Mouse (Mus musculus) MEL (cell line): ENCODE measurements at regions not wholly inside any gene's neighbourhood (a gene's known extent, or its start where the extent isn't known, plus 50 kb on each side); places are given as distances from the start of the nearest gene placed in this dataset.

ENCODE experiments used
- DNase-seq: peaks from one replicate; pipeline ENCODE4 v3.0.0; 2011; ENCODE audit warnings: low read depth, low spot score
- H3K27ac ChIP-seq: 2 replicates; pipeline ENCODE4 v1.5.1; 2012; ENCODE audit warnings: low read depth, mild to moderate bottlenecking, control low read depth, low read length, moderate library complexity; ENCODE audit not compliant: control insufficient read depth
- H3K27me3 ChIP-seq, 2 experiments: fragments of 150-350 bp in 1 of 2; sonication (generic) in 1 of 2; 2 replicates each; pipeline ENCODE4 v1.6.1; 2012; ENCODE audit warnings: low read length in 2 of 2, mild to moderate bottlenecking in 2 of 2, improper control_type of control experiment in 1 of 2, moderate library complexity in 1 of 2; ENCODE audit not compliant: insufficient read depth in 2 of 2, control insufficient read depth in 1 of 2
- H3K36me3 ChIP-seq, 2 experiments: 2 replicates each; pipeline ENCODE4 v1.6.1; 2012 to 2014; ENCODE audit warnings: low read length in 2 of 2, improper control_type of control experiment in 1 of 2, inconsistent platforms in 1 of 2, mild to moderate bottlenecking in 1 of 2; ENCODE audit not compliant: insufficient read depth in 2 of 2, control insufficient read depth in 1 of 2
- H3K4me1 ChIP-seq, 2 experiments: fragments of 150-350 bp in 1 of 2; sonication (generic) in 1 of 2; 2 replicates each; pipeline ENCODE4 v1.6.1; 2012; ENCODE audit warnings: low read length in 2 of 2, improper control_type of control experiment in 1 of 2, mild to moderate bottlenecking in 1 of 2; ENCODE audit not compliant: insufficient read depth in 2 of 2, control insufficient read depth in 1 of 2
- H3K4me3 ChIP-seq, 2 experiments: fragments of 150-350 bp in 1 of 2; sonication (generic) in 1 of 2; 2 replicates each; pipeline ENCODE4 v1.5.1; 2012; ENCODE audit warnings: low read depth in 2 of 2, low read length in 2 of 2, mild to moderate bottlenecking in 2 of 2, moderate library complexity in 2 of 2, control low read depth in 1 of 2, improper control_type of control experiment in 1 of 2; ENCODE audit not compliant: control insufficient read depth in 1 of 2, insufficient read depth in 1 of 2
- H3K79me2 ChIP-seq: 2 replicates; pipeline ENCODE4 v1.6.1; 2012; ENCODE audit warnings: mild to moderate bottlenecking, low read length, moderate library complexity; ENCODE audit not compliant: control insufficient read depth, poor library complexity, insufficient read depth
- H3K9ac ChIP-seq: 2 replicates; pipeline ENCODE4 v1.6.1; 2012; ENCODE audit warnings: low read depth, mild to moderate bottlenecking, control low read depth, low read length, moderate library complexity; ENCODE audit not compliant: control insufficient read depth, poor library complexity, severe bottlenecking
- H3K9me3 ChIP-seq: fragments of 150-350 bp; sonication (generic); replicated peaks from 2 replicates; pipeline ENCODE4 v1.6.1; 2012; ENCODE audit warnings: mild to moderate bottlenecking, low read length, improper control_type of control experiment, moderate library complexity; ENCODE audit not compliant: insufficient read depth
- CHD2 ChIP-seq: IDR thresholded peaks from 2 replicates; pipeline ENCODE4 v1.6.1; 2011; ENCODE audit warnings: low read length, improper control_type of control experiment
- ELF1 ChIP-seq: IDR thresholded peaks from 2 replicates; pipeline ENCODE4 v1.6.1; 2014; ENCODE audit warnings: low read depth, mild to moderate bottlenecking, inconsistent platforms, low read length, improper control_type of control experiment, moderate library complexity
- EP300 ChIP-seq, 2 experiments: IDR thresholded peaks; 2 replicates each; pipeline ENCODE4 v1.6.1; 2011; ENCODE audit warnings: improper control_type of control experiment in 2 of 2, low read length in 2 of 2, low read depth in 1 of 2, mild to moderate bottlenecking in 1 of 2
- ETS1 ChIP-seq: IDR thresholded peaks from 2 replicates; pipeline ENCODE4 v1.6.1; 2012; ENCODE audit warnings: low read depth, mild to moderate bottlenecking, inconsistent platforms, low read length, improper control_type of control experiment, moderate library complexity
- GABPA ChIP-seq: IDR thresholded peaks from 2 replicates; pipeline ENCODE4 v1.6.1; 2012; ENCODE audit warnings: low read depth, mild to moderate bottlenecking, inconsistent platforms, low read length, improper control_type of control experiment, moderate library complexity
- JUND ChIP-seq: IDR thresholded peaks from 2 replicates; pipeline ENCODE4 v1.6.1; 2011; ENCODE audit warnings: low read depth, mild to moderate bottlenecking, improper control_type of control experiment, low read length
- KAT2A ChIP-seq: conservative IDR thresholded peaks from 2 replicates; pipeline ENCODE4 v1.6.1; 2012; ENCODE audit warnings: low read depth, low read length, improper control_type of control experiment, inconsistent platforms
- MAFK ChIP-seq: IDR thresholded peaks from 2 replicates; pipeline ENCODE4 v1.6.1; 2011; ENCODE audit warnings: low read depth, mild to moderate bottlenecking, low read length, improper control_type of control experiment, borderline replicate concordance
- MEF2A ChIP-seq: IDR thresholded peaks from 2 replicates; pipeline ENCODE4 v1.6.1; 2014; ENCODE audit warnings: low read depth, mild to moderate bottlenecking, inconsistent platforms, low read length, improper control_type of control experiment; ENCODE audit not compliant: poor library complexity, insufficient replicate concordance, severe bottlenecking; ENCODE audit errors: extremely low read depth
- MXI1 ChIP-seq: IDR thresholded peaks from 2 replicates; pipeline ENCODE4 v1.6.1; 2011; ENCODE audit warnings: mild to moderate bottlenecking, low read depth, low read length, improper control_type of control experiment
- MYB ChIP-seq: IDR thresholded peaks from 2 replicates; pipeline ENCODE4 v1.6.1; 2011; ENCODE audit warnings: mild to moderate bottlenecking, low read depth, low read length, improper control_type of control experiment
- NRF1 ChIP-seq: IDR thresholded peaks from 2 replicates; pipeline ENCODE4 v1.6.1; 2014; ENCODE audit warnings: low read depth, mild to moderate bottlenecking, inconsistent platforms, low read length, improper control_type of control experiment, moderate library complexity; ENCODE audit not compliant: poor library complexity, insufficient read depth, severe bottlenecking
- POLR2AphosphoS2 ChIP-seq: IDR thresholded peaks from 2 replicates; pipeline ENCODE4 v1.6.1; 2011; ENCODE audit warnings: low read length, improper control_type of control experiment
- RAD21 ChIP-seq: IDR thresholded peaks from 2 replicates; pipeline ENCODE4 v1.6.1; 2011; ENCODE audit warnings: mild to moderate bottlenecking, low read depth, low read length, improper control_type of control experiment
- SMC3 ChIP-seq: IDR thresholded peaks from 2 replicates; pipeline ENCODE4 v1.6.1; 2011; ENCODE audit warnings: low read depth, low read length, improper control_type of control experiment
- TBP ChIP-seq: IDR thresholded peaks from 2 replicates; pipeline ENCODE4 v1.8.0; 2011; ENCODE audit warnings: low read depth, low read length, improper control_type of control experiment
- TCF12 ChIP-seq: IDR thresholded peaks from 2 replicates; pipeline ENCODE4 v1.6.1; 2014; ENCODE audit warnings: low read depth, mild to moderate bottlenecking, inconsistent platforms, low read length, improper control_type of control experiment, moderate library complexity
- USF1 ChIP-seq: IDR thresholded peaks from 2 replicates; pipeline ENCODE4 v1.6.1; 2014; ENCODE audit warnings: low read depth, mild to moderate bottlenecking, inconsistent platforms, low read length, improper control_type of control experiment, moderate library complexity
- USF2 ChIP-seq, 2 experiments: IDR thresholded peaks; 2 replicates each; pipeline ENCODE4 v1.6.1; 2011 to 2012; ENCODE audit warnings: improper control_type of control experiment in 2 of 2, low read length in 2 of 2, borderline replicate concordance in 1 of 2, inconsistent platforms in 1 of 2, low read depth in 1 of 2, mild to moderate bottlenecking in 1 of 2; ENCODE audit not compliant: insufficient read depth in 1 of 2
- ZKSCAN1 ChIP-seq: IDR thresholded peaks from 2 replicates; pipeline ENCODE4 v1.6.1; 2012; ENCODE audit warnings: low read depth, mild to moderate bottlenecking, inconsistent platforms, low read length, improper control_type of control experiment, moderate library complexity

GRCm38 (mm10) chr1:120882959-120883549, 280.8 kb downstream of the En1 start:
- no peaks in the 10 kb centered on the region for H3K27me3 ChIP-seq
- no peaks in the 10 kb centered on the region for H3K9me3 ChIP-seq
- no peaks in the 10 kb centered on the region for H3K79me2 ChIP-seq
- H3K4me1 ChIP-seq, result no peaks in the 10 kb centered on the region
- H3K27ac ChIP-seq, result no peak overlapping the region
- no peaks in the 10 kb centered on the region for H3K36me3 ChIP-seq
- H3K4me3 ChIP-seq, result no peak overlapping the region
- no peak for DNase-seq
- no peak for TF ChIP-seq MXI1
- TF ChIP-seq MAFK, result no peak
- TF ChIP-seq ETS1, result no peak
- no peak for TF ChIP-seq SMC3
- TF ChIP-seq GABPA, result no peak
- TF ChIP-seq EP300 (IDR thresholded peaks at IDR 0.05; ENCODE audit: low read depth in 1 of 2, low read length in 2 of 2), result no peak
- no peak for TF ChIP-seq JUND
- H3K9ac ChIP-seq, result no peak overlapping the region

- TF ChIP-seq USF2 (IDR thresholded peaks at IDR 0.05; ENCODE audit: borderline replicate concordance in 1 of 2, insufficient read depth in 1 of 2, low read depth in 1 of 2, low read length in 2 of 2) (no peak), KAT2A (no peak), RAD21 (no peak), EP300 (IDR thresholded peaks at IDR 0.05; ENCODE audit: low read depth in 1 of 2, low read length in 2 of 2) (no peak), ELF1 (no peak), NRF1 (no peak), ZKSCAN1 (no peak)
- TF ChIP-seq, all 39 proteins: peak for 0
- Histone ChIP-seq H3K4me3 (no peak overlapping the region), H3K79me2 (no peaks in the 10 kb centered on the region), H3K9ac (no peak overlapping the region), H3K27me3 (no peaks in the 10 kb centered on the region), H3K36me3 (no peaks in the 10 kb centered on the region), H3K4me1 (no peaks in the 10 kb centered on the region), H3K9me3 (no peaks in the 10 kb centered on the region), H3K27ac (no peak overlapping the region)
- no peak for DNase-seq
Measured at GRCm38 (mm10) chr1:120883632-120884031, 281.4 kb downstream of the En1 start.

- no peak overlapping the region for H3K4me3 ChIP-seq
- H3K9me3 ChIP-seq, result no peaks in the 10 kb centered on the region
- H3K9ac ChIP-seq, result no peak overlapping the region
- H3K4me1 ChIP-seq, result no peaks in the 10 kb centered on the region
- TF ChIP-seq MYB (no peak), TBP (no peak), MEF2A (no peak), SMC3 (no peak), USF1 (no peak), NRF1 (no peak), CHD2 (no peak), TCF12 (no peak), POLR2AphosphoS2 (no peak)
- no peaks in the 10 kb centered on the region for H3K79me2 ChIP-seq
- no peaks in the 10 kb centered on the region for H3K27me3 ChIP-seq
- H3K27ac ChIP-seq, result no peak overlapping the region
- no peak for DNase-seq
- no peaks in the 10 kb centered on the region for H3K36me3 ChIP-seq
Measured at GRCm38 (mm10) chr1:120910801-120911200, 308.6 kb downstream of the En1 start.
